Mouse (Mus musculus): ENCODE results near the gene Zic4.
A peak's percentile ranks its signal among the peaks of the same experiment; 100 is the strongest.

Zic4 gene

GRCm38 (mm10) chr9:91379781-91380457 lies 17.7 kb downstream of the Zic4 start:
- DNase-seq (ENCODE audit: low spot score in 2 of 2), result no peak

DNA sequence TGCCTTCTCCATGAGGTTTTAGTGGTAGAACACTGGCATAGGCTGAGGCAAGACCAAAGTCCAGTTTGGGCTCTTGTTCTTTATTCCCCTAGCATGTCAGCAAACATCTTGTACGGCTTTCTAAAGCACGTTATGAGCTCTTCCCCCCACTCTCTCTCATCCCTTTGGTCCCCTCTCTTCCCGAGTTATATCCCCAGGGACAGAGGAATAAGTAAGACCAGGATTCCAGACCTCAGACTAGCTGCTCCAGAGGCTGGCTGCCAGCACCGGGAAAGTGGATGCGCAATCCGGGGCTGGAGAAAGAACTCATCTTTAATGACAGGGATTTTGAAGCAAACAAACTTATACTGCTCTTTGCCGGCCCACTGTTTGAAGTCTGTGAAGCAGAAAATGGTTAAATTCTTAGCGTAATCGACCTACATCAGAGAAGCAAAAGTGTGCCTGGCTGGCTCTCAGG lies 18.3 kb downstream of the Zic4 start:
- no peak for DNase-seq (ENCODE audit: low spot score in 2 of 2)

- DNase-seq (ENCODE audit: low spot score in 2 of 2), result no peak
These were observed 19.3 kb downstream of the Zic4 start for GRCm38 (mm10) chr9:91381284-91382110.

DNA sequence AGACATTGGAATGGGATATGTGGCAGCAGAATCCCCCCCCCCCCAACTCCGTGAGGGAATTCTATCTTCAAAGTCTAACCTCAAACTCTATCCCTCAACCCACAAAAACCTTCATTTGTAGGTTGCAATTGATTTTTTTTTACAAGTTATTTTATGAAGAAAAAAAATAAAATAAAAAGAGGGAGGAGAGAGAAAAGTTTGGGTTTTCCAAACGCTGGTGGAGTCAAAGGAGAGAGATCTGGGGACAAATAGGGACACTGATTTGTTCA lies 19.8 kb downstream of the Zic4 start:
- no peak for DNase-seq (ENCODE audit: low spot score in 2 of 2)

DNA sequence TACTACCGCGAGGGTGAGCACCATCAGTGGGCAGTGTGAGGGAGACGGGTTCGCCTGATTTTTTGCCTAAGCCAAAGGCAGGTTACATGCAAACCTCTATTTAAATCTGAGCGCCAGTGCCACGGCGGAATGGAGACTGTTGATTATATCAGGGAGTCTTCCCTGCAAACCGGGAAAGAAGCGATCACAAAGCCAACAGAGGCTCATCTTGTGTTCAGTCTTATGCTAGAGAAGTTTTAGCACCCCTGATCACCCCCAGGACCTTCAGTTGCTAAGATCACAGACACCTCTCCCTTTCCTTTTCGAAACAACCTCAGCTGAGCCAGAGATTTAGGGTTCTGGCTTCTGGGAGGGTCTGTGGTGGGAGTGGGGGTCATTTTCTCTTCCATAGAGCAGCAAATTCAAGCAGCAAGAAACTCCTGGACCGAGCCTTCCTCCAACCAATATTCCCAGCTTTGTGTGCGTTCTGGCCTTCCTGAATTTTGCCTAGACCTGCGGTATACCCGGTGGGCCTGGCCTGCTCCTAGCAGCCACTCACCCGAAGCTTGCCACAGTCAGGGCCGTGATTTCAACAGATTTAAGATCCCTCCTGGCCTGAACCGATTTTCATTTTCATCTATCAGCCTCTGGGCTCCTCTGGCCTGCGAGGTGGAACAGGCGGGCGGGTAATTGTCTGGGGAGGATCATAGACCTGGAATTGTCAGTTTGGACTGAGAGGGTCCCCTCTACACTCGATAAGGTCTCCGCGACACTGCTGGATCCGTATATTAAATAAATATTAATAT lies 20.4 kb downstream of the Zic4 start:
- DNase-seq (ENCODE audit: low spot score in 2 of 2), result no peak

- DNase-seq (ENCODE audit: low spot score in 2 of 2), result no peak
These were observed 21.4 kb downstream of the Zic4 start for GRCm38 (mm10) chr9:91383441-91384135.

DNA sequence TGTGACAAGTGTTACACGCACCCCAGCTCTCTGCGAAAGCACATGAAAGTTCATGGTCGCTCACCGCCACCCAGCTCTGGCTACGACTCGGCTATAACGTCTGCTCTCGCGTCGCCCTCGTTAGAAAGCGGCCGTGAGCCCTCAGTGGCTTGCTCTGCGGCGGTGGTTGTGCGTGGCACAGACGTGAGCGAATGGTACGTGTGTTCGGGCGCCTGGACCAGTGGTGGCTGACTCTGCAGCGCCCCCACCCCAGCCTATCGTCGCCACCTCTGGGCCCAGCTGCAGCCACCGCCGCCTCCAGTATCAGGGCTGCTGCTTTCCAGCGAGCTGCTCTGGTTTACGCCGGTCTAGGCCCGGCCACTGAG lies 21.9 kb downstream of the Zic4 start:
- DNase-seq (ENCODE audit: low spot score in 2 of 2), result no peak

DNA sequence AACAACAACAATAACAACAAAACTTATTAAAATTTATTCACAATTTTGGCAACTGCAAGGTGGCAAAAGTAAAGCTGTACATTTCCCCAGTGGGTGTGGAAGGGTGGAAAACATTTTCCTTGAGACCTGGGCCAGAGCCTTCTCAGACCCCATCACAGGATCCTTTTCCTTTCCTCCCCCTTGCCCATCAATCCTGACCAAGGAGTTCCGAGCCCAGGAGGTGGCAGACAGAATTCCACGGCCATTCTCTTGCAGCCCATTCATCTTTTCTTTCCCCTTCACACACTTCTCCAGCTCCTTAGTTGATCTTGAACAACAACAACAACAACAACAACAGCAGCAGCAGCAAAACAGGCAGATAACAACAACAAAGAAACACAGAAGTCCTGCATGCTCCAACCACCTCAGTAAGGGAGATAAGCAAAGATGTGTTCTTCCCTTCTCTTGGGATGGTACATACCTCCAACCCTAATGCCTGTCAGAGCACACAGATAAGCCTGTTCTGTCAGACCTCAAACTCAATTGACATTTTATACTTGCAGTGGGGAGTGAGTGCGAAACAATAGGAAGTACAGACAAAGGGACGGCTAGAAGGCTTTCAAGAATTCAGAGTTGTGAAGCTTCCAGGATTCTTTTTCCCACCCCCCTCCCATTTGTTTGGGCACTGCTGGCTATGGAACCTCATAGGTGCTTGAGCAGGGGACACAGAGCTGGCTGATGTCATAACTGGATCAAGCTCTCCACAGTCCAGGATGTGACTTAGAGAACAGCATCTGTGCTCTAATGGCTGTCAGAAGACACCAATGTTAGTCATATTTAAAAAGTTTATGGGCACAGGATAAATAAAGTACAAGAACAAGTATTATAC lies 22.7 kb downstream of the Zic4 start:
- DNase-seq (ENCODE audit: low spot score in 2 of 2), result no peak

DNA sequence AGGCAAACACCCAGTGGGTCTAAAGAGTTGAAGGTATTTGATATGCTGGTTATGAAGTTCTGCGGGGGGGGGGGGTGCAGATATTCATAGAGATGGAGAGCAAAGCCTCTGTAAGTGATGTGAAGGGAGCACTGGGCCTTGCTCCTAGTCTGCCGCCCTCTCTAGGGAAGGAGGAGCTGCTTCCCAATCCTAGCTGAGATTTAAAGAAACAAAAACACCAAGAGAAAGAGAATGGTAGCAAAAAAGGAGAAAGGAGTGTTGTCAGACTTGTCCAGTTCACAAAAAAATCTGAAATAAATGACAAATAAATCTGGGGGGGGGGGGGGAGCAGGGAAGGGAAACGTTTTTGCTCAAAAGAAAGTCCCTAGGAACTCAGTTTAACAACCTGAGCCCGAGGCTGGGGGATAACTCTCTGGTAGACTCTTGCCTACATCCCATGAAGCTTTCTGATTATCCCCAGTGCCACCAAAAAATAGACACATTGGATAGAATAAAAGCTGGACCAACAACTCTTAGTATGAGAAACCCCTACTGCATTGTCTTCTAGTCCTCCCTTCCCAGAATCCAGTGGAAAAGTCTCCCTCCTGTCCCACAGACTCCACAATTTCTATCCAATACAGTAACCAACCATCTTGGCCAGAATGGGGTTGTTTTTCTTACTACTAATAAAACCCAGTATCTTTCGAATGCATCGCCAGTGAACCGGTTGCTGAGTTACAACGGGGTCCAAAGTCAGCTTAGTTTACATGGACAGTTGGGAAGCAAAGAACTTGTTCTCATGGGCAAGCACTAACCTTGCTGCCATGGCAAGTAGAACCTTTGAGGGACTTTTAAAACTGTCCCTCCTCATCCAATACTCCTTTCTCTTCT lies 23.6 kb downstream of the Zic4 start:
- DNase-seq (ENCODE audit: low spot score in 2 of 2), result no peak

DNA sequence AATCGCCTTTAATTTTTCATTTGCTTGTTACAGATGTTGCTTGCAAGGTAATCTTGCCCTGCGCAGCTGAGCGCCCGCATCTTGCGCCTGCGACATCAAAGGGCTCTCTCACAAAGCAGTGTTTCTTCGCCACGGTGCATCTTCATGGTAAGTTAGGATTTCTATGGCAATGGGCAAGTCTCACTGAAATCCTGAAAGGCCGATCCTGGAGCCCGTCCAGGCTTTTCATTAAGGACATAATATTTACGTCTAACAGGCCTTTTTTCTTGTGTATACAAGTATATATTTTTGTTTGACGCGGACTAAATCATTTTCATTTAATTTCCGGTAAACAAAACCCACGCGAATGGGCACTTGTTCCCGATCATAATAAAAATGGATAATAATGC lies 24.3 kb downstream of the Zic4 start:
- DNase-seq (ENCODE audit: low spot score in 2 of 2), result no peak

DNA sequence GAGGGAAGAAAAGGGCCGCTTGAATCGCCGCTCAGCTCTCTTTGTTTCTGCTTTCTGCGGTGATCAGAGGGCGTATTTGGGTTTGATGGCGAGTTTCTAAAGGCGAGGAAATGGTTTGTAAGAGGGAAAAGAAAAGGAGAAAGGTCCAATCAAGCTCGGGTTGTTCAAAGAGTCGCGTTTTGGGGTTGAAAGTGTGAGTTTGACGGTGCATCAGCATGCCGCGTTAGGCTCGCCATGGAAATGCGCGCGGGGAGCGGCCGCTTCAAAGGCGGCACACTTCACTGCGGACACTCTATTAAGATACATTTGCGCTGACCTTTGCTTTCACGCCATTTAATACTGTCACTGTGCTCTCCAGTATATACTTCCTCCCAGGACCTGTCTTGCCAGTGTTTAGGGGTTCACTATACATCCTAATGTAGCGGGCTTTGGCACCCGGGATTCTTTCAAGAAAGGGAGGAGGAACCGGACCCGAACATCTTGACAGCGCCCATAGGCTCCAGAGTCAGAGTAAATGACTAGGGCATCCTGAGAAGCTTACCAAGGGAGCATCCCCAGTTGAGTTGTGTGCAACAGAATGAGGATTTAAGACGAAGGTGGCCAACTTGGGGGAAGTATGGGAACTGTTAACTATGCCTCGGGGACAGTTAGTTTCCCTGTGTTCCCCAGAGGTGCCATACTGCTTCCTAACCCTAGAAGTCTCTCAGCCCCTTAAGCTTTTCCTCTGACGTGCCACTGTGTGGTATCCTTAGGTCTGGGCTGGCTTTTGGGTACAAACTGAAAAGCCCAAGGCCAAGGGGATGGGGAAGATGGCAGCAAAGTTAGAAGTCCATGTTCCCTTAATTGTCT lies 24.9 kb downstream of the Zic4 start:
- peak in 1 of 2 experiments; percentile 9 for DNase-seq (ENCODE audit: low spot score in 2 of 2)

DNA sequence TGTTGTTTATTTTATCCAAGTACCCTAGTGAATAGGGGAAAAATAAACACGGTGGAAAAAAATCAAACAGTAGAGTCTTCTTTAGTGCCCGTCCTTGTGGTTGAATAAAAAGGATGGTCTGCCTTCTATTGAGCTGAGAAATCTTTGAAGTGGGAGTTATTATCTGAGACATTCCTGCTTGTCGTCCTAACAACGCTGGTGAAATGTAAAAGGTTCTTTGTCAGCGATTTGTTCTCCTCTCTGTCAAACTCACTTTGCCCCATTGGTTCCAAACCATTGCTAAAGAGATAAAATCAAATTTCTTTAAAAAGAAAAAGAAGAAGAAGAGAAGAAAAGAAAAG lies 25.5 kb downstream of the Zic4 start:
- DNase-seq (ENCODE audit: low spot score in 2 of 2), result peak in 1 of 2 experiments; percentile 5

- peak in 1 of 2 experiments; percentile 22 for DNase-seq (ENCODE audit: low spot score in 2 of 2)
These were observed 26.0 kb downstream of the Zic4 start for GRCm38 (mm10) chr9:91388173-91388572.

GRCm38 (mm10) chr9:91393376-91394068 lies 31.3 kb downstream of the Zic4 start:
- no peak for DNase-seq (ENCODE audit: low spot score in 2 of 2)

DNA sequence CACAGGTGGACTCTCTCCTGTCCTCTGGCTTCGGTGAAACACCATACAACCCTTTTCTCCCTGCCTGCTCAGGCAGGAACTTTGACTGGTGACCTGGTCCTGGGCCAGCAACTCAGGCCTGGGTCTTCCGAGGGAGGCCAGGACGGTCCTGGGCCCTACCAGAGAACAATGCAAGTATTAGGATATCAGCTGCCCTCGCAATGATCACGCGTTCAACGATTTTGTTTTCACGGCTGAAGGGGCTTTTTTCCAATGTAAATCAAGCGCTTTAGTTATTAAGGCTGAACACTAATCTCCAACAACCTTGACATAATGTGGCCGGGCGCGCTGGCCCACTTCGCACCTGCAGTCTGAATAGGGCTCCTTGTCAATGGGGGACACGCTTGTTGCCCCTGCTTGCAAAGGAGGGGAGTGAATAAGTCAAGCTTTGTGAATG lies 32.0 kb downstream of the Zic4 start:
- no peak for DNase-seq (ENCODE audit: low spot score in 2 of 2)

GRCm38 (mm10) chr9:91395066-91395772 lies 33.0 kb downstream of the Zic4 start:
- DNase-seq (ENCODE audit: low spot score in 2 of 2), result no peak

- no peak for DNase-seq (ENCODE audit: low spot score in 2 of 2)
These were observed 37.8 kb downstream of the Zic4 start for GRCm38 (mm10) chr9:91399976-91400375.

GRCm38 (mm10) chr9:91400482-91401093 lies 38.4 kb downstream of the Zic4 start:
- DNase-seq (ENCODE audit: low spot score in 2 of 2), result no peak

Measured in spleen, postnatal 4 days (tissue).